ENCODE assay signal across 8 mouse cellular contexts in the genomic region with DNA sequence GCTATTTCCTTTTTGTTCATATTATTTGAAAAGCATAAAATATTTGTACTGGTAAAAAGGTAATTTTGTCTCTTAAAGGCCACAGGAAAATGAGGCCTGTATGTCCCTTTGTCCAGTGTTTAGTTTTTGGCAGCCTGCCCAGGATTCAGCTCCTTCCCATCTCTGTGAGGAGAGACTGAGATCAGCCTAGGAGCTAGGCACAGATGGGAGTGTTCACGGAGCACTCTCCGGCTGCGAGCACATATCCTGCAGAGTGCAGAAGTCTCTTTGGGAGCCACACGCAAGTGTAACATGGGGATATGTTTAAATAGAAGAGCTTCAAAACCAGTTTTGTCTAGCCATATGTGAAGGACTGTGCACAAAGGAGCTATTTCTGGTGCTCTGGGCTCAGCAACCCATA.
DNase-seq lines count a peak whose midpoint lies in the region; ATAC-seq and TF ChIP-seq lines count a peak whose summit lies in the region.

No protein-coding gene starts in this region.

- H3K4me3 ChIP-seq in heart, adult 2 months, result no peak overlapping the region
- H3K4me3 ChIP-seq in neural tube, embryonic 12.5 days, result no peak overlapping the region
- no peak overlapping the region for H3K4me3 ChIP-seq in thymus, adult 2 months (ENCODE audit: control insufficient read depth, insufficient read depth, low read length)

- TF ChIP-seq CTCF in heart, adult 2 months (IDR thresholded peaks at IDR 0.05), result no peak
- TF ChIP-seq CTCF in thymus, adult 2 months (IDR thresholded peaks at IDR 0.05; ENCODE audit: borderline replicate concordance, control insufficient read depth, extremely low read depth, insufficient read depth, low read length, poor library complexity), result no peak

- H3K27me3 ChIP-seq in heart, adult 2 months (ENCODE audit: control insufficient read depth, insufficient read depth, low read length), result no peaks in the 10 kb centered on the region
- no peaks in the 10 kb centered on the region for H3K27me3 ChIP-seq in neural tube, embryonic 12.5 days (replicated peaks)
- H3K27me3 ChIP-seq in thymus, adult 2 months (ENCODE audit: control insufficient read depth, insufficient read depth, low read length), result no peaks in the 10 kb centered on the region

- no peak for TF ChIP-seq POLR2A in heart, adult 2 months (IDR thresholded peaks at IDR 0.05; ENCODE audit: insufficient read depth, low read depth, low read length)
- no peak for TF ChIP-seq POLR2A in thymus, adult 2 months (IDR thresholded peaks at IDR 0.05; ENCODE audit: control insufficient read depth, extremely low read depth, insufficient read depth, low read length, poor library complexity)

- H3K79me2 ChIP-seq in heart, adult 2 months (replicated peaks; ENCODE audit: control insufficient read depth, insufficient read depth, low read length), result no peaks in the 10 kb centered on the region

- peaks cover 22% of the 10 kb centered on the region for H3K4me1 ChIP-seq in heart, adult 2 months (ENCODE audit: control insufficient read depth, insufficient read depth, low read length)
- H3K4me1 ChIP-seq in neural tube, embryonic 12.5 days, result peaks cover 50% of the 10 kb centered on the region
- no peaks in the 10 kb centered on the region for H3K4me1 ChIP-seq in thymus, adult 2 months (replicated peaks; ENCODE audit: control insufficient read depth, insufficient read depth, low read length)

- H3K9me3 ChIP-seq in neural tube, embryonic 12.5 days, result no peaks in the 10 kb centered on the region

- ATAC-seq in frontal cortex, adult (ENCODE audit: low TSS enrichment), result peak; percentile 43
- no peak for ATAC-seq in neural tube, embryonic 12.5 days (ENCODE audit: low FRiP score, low read depth)

- H3K9ac ChIP-seq in heart, adult 2 months (ENCODE audit: low read depth, low read length), result no peak overlapping the region
- H3K9ac ChIP-seq in neural tube, embryonic 12.5 days, result no peak overlapping the region

- peak overlapping the region; percentile 68 for H3K27ac ChIP-seq in heart, adult 2 months
- peak overlapping the region; percentile 11; the same call in 1 of the 2 replicates for H3K27ac ChIP-seq in neural tube, embryonic 12.5 days
- no peak overlapping the region for H3K27ac ChIP-seq in thymus, adult 2 months (ENCODE audit: control insufficient read depth, insufficient read depth, low read length)

- DNase-seq in frontal cortex, postnatal 25 days (ENCODE audit: low spot score in 2 of 2), result no peak
- peak; percentile 79 to 83 for DNase-seq in cerebellum, postnatal 10 days
- peak; percentile 37 to 48 for DNase-seq in heart, adult 2 months
- DNase-seq in left cerebral cortex, adult 11 months (ENCODE audit: low spot score), result peak; percentile 32
- no peak for DNase-seq in thymus, adult 2 months
- no peak for DNase-seq in thymus, postnatal 36 days

- H3K4me2 ChIP-seq in neural tube, embryonic 12.5 days (replicated peaks), result no peak overlapping the region

- H3K36me3 ChIP-seq in heart, adult 2 months (ENCODE audit: control insufficient read depth, insufficient read depth, low read length), result peaks cover 2% of the 10 kb centered on the region; the same call in 1 of the 2 replicates
- H3K36me3 ChIP-seq in neural tube, embryonic 12.5 days, result no peaks in the 10 kb centered on the region
- H3K36me3 ChIP-seq in thymus, adult 2 months (ENCODE audit: control insufficient read depth, insufficient read depth, low read length), result no peaks in the 10 kb centered on the region

- WGBS in heart, adult 2 months, result 36% methylated on average over 4 of the region's 4 CpGs
- WGBS in neural tube, embryonic 12.5 days, result 20% methylated on average over 4 of the region's 4 CpGs
- 89% methylated on average over 4 of the region's 4 CpGs for WGBS in thymus, adult 2 months

- no peak for TF ChIP-seq EP300 in heart, adult 2 months (IDR thresholded peaks at IDR 0.05; ENCODE audit: insufficient read depth, low read depth, low read length)

- intact Hi-C loops in heart, adult 2 months (cut with DNase I), result no loop called here

Comparison
In these comparisons a context has a peak if more than half of its experiments do, and no peak if none do; other contexts are left out.
1. DNase-seq: peak in cerebellum, postnatal 10 days (2 of 2), heart, adult 2 months (2 of 2) and left cerebral cortex, adult 11 months (single experiment); none in frontal cortex, postnatal 25 days (0 of 2), thymus, adult 2 months (single experiment) and thymus, postnatal 36 days (0 of 2).